In the genomic region with DNA sequence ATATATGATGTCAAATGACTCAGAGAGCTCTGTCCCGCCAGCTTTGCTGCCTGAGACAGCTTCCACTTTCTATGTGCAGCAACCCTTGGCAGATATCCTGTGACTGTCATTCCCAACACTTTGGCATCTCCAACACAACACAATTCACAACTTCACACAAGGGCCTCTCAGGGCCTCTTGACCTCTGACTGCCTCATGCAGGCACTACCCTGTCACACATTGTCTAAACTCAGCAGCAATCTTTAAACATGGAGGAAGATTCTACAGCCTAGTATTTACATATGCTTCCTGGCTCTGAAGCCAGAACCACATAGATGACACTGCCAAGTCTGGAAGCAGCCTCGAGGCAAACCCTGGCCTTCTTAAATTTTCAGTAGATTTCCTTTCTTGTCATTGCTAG, we compare ENCODE assay signal across 28 mouse cellular contexts.
DNase-seq lines count a peak whose midpoint lies in the region; ATAC-seq and TF ChIP-seq lines count a peak whose summit lies in the region.
"Had no signal": no experiment of that assay in that cellular context is flagged by ENCODE, and none has a peak within 500 bp of the region (broad histone marks: within the 10 kb centered on the region; RNA-seq: fewer than 3 reads in every experiment).

No protein-coding gene starts in this region.

- peak; percentile 14 for DNase-seq in forebrain, postnatal 0 days
- DNase-seq in lung, embryonic 14.5 days, result peak; percentile 87
- no peak for DNase-seq in lung, postnatal 14 days
- peak; percentile 55 for DNase-seq in lung, postnatal 0 days (ENCODE audit: low spot score)
- DNase-seq in lung, adult 18-20 months, result no peak
- peak; percentile 15 for DNase-seq in brain, embryonic 14.5 days (ENCODE audit: low read depth)
- no peak for DNase-seq in kidney, postnatal 14 days
- DNase-seq: adrenal gland, postnatal 10 days; adrenal gland, postnatal 36 days; B cell, adult 2 months; cerebellum, adult 11-12 months; cerebellum, adult 8-10 months; cerebellum, postnatal 36 days; embryo, embryonic 11 days; gastrocnemius, postnatal 25 days; heart, adult 18-20 months; heart, postnatal 10 days; heart, postnatal 36 days had no signal

- 57% methylated on average over 2 of the region's 2 CpGs for WGBS in forebrain, postnatal 0 days
- WGBS in forebrain, embryonic 12.5 days, result 80% methylated on average over 2 of the region's 2 CpGs
- WGBS in lung, embryonic 14.5 days, result 23% methylated on average over 2 of the region's 2 CpGs
- WGBS in lung, postnatal 0 days, result 24% methylated on average over 2 of the region's 2 CpGs

- no peak overlapping the region for H3K27ac ChIP-seq in forebrain, postnatal 0 days (ENCODE audit: low read depth, low read length)
- H3K27ac ChIP-seq in forebrain, embryonic 12.5 days, result no peak overlapping the region
- H3K27ac ChIP-seq in lung, embryonic 14.5 days (ENCODE audit: low read depth), result no peak overlapping the region
- no peak overlapping the region for H3K27ac ChIP-seq in lung, postnatal 0 days (ENCODE audit: low read length)
- H3K27ac ChIP-seq: embryonic facial prominence, embryonic 15.5 days; forebrain, embryonic 15.5 days; heart, embryonic 15.5 days; hindbrain, embryonic 10.5 days; hindbrain, embryonic 14.5 days had no signal

- H3K27me3 ChIP-seq in forebrain, postnatal 0 days (ENCODE audit: insufficient read depth, low read length), result no peaks in the 10 kb centered on the region
- H3K27me3 ChIP-seq in forebrain, embryonic 12.5 days, result no peaks in the 10 kb centered on the region
- H3K27me3 ChIP-seq in lung, embryonic 14.5 days (ENCODE audit: insufficient read depth, low read length), result no peaks in the 10 kb centered on the region
- no peaks in the 10 kb centered on the region for H3K27me3 ChIP-seq in lung, postnatal 0 days (replicated peaks; ENCODE audit: insufficient read depth, low read length)
- H3K27me3 ChIP-seq: CH12.LX; embryonic facial prominence, embryonic 15.5 days; forebrain, embryonic 15.5 days; heart, embryonic 12.5 days; heart, embryonic 15.5 days had no signal

- no peak for TF ChIP-seq CTCF in forebrain, postnatal 0 days (IDR thresholded peaks at IDR 0.05; ENCODE audit: low read depth)
- no peak for TF ChIP-seq CTCF in lung, embryonic 14.5 days (IDR thresholded peaks at IDR 0.05; ENCODE audit: low read depth)
- no peak for TF ChIP-seq CTCF in lung, postnatal 0 days (IDR thresholded peaks at IDR 0.05)
- TF ChIP-seq CTCF in brain, embryonic 14.5 days (IDR thresholded peaks at IDR 0.05; ENCODE audit: borderline replicate concordance, extremely low read depth, insufficient read depth, insufficient read length), result no peak

- no peaks in the 10 kb centered on the region for H3K9me3 ChIP-seq in forebrain, postnatal 0 days (ENCODE audit: low read length)
- H3K9me3 ChIP-seq in forebrain, embryonic 12.5 days, result no peaks in the 10 kb centered on the region
- H3K9me3 ChIP-seq in lung, embryonic 14.5 days (ENCODE audit: low read depth, low read length), result no peaks in the 10 kb centered on the region
- H3K9me3 ChIP-seq in lung, postnatal 0 days (ENCODE audit: low read length), result no peaks in the 10 kb centered on the region
- H3K9me3 ChIP-seq: embryonic facial prominence, embryonic 15.5 days; forebrain, embryonic 15.5 days; G1E; heart, embryonic 12.5 days; heart, embryonic 15.5 days; hindbrain, embryonic 10.5 days had no signal

- H3K4me2 ChIP-seq in forebrain, postnatal 0 days (ENCODE audit: low read depth), result no peak overlapping the region
- H3K4me2 ChIP-seq in forebrain, embryonic 12.5 days, result no peak overlapping the region
- H3K4me2 ChIP-seq in lung, embryonic 14.5 days, result no peak overlapping the region
- H3K4me2 ChIP-seq in lung, postnatal 0 days (replicated peaks; ENCODE audit: low read depth, low read length), result no peak overlapping the region
- H3K4me2 ChIP-seq: embryonic facial prominence, embryonic 15.5 days; forebrain, embryonic 15.5 days; heart, embryonic 12.5 days; heart, embryonic 15.5 days; hindbrain, embryonic 14.5 days had no signal

- ATAC-seq in forebrain, postnatal 0 days, result peak; percentile 67
- no peak for ATAC-seq in forebrain, embryonic 12.5 days (ENCODE audit: low FRiP score)
- ATAC-seq in lung, embryonic 14.5 days (ENCODE audit: insufficient read depth), result peak; percentile 98
- ATAC-seq in lung, postnatal 0 days, result peak; percentile 78
- ATAC-seq: forebrain, embryonic 15.5 days; Patski had no signal

- H3K4me1 ChIP-seq in forebrain, postnatal 0 days (ENCODE audit: insufficient read depth), result no peaks in the 10 kb centered on the region
- no peaks in the 10 kb centered on the region for H3K4me1 ChIP-seq in forebrain, embryonic 12.5 days
- H3K4me1 ChIP-seq in lung, embryonic 14.5 days (ENCODE audit: insufficient read depth), result no peaks in the 10 kb centered on the region
- H3K4me1 ChIP-seq in lung, postnatal 0 days (ENCODE audit: insufficient read depth, low read depth, low read length), result no peaks in the 10 kb centered on the region
- H3K4me1 ChIP-seq: embryonic facial prominence, embryonic 15.5 days; forebrain, embryonic 15.5 days; heart, embryonic 12.5 days; heart, embryonic 15.5 days had no signal

- TF ChIP-seq EP300 in lung, postnatal 0 days (IDR thresholded peaks at IDR 0.05), result no peak

- no peaks in the 10 kb centered on the region for H3K36me3 ChIP-seq in forebrain, postnatal 0 days (ENCODE audit: insufficient read depth)
- no peaks in the 10 kb centered on the region for H3K36me3 ChIP-seq in forebrain, embryonic 12.5 days (replicated peaks)
- no peaks in the 10 kb centered on the region for H3K36me3 ChIP-seq in lung, embryonic 14.5 days (ENCODE audit: insufficient read depth)
- no peaks in the 10 kb centered on the region for H3K36me3 ChIP-seq in lung, postnatal 0 days (ENCODE audit: insufficient read depth, low read length)
- H3K36me3 ChIP-seq: embryonic facial prominence, embryonic 15.5 days; forebrain, embryonic 15.5 days; G1E; heart, embryonic 12.5 days; heart, embryonic 15.5 days; hindbrain, embryonic 10.5 days had no signal

- TF ChIP-seq POLR2A in brain, embryonic 14.5 days (IDR thresholded peaks at IDR 0.05; ENCODE audit: borderline replicate concordance, extremely low read depth, insufficient read depth, insufficient read length, poor library complexity, severe bottlenecking), result no peak

- no peak overlapping the region for H3K9ac ChIP-seq in forebrain, postnatal 0 days
- no peak overlapping the region for H3K9ac ChIP-seq in forebrain, embryonic 12.5 days
- H3K9ac ChIP-seq in lung, embryonic 14.5 days, result no peak overlapping the region
- H3K9ac ChIP-seq in lung, postnatal 0 days (replicated peaks; ENCODE audit: low read depth), result no peak overlapping the region
- H3K9ac ChIP-seq: embryonic facial prominence, embryonic 15.5 days; forebrain, embryonic 15.5 days; heart, embryonic 12.5 days; heart, embryonic 15.5 days; hindbrain, embryonic 14.5 days had no signal

- H3K4me3 ChIP-seq in forebrain, postnatal 0 days (ENCODE audit: low read depth, low read length), result no peak overlapping the region
- no peak overlapping the region for H3K4me3 ChIP-seq in forebrain, embryonic 12.5 days (replicated peaks)
- H3K4me3 ChIP-seq in lung, embryonic 14.5 days (ENCODE audit: low read depth, low read length), result no peak overlapping the region
- no peak overlapping the region for H3K4me3 ChIP-seq in lung, postnatal 0 days (ENCODE audit: low read depth, low read length)
- H3K4me3 ChIP-seq: embryonic facial prominence, embryonic 15.5 days; forebrain, embryonic 15.5 days; heart, embryonic 12.5 days; heart, embryonic 15.5 days; hindbrain, embryonic 10.5 days had no signal

Comparison
In these comparisons a context has a peak if more than half of its experiments do, and no peak if none do; other contexts are left out.
1. DNase-seq: peak in forebrain, postnatal 0 days (single experiment), lung, embryonic 14.5 days (single experiment), lung, postnatal 0 days (single experiment) and brain, embryonic 14.5 days (single experiment); none in lung, postnatal 14 days (single experiment), lung, adult 18-20 months (0 of 2) and kidney, postnatal 14 days (single experiment).